Mouse (Mus musculus): ENCODE measurements around the gene Rab11fip3. TPM values are rescaled to one million over a fixed set of nuclear protein-coding genes. Genes with fewer than 3 reads are reported as not detected.

The Rab11fip3 gene
- total RNA-seq, 1 experiment from 2014 or later, result 2.2 TPM

- ATAC-seq (replicated peaks; ENCODE audit: low read depth, poor library complexity, severe bottlenecking), result no peak
Observed at GRCm38 (mm10) chr17:25962413-25962905, 106.9 kb downstream of the Rab11fip3 start.

DNA sequence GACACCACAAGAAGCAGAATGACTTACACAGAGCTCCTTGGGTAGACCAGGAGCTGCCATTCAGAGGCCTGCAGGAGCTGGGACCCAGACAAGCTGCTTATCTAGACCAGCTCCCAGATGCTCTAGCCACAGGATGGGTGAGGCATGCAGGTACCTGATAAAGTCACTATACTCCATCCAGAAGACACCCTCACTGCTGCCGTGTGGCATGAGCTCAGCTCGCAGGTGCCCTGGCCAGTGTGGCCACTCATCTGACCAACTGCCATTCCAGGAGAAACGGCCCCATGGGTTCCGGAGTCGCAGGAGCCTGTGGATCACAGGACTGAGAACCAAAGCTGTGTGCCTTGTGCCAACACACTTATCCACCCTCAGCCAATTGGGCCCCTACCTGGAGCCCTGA, 107.8 kb downstream of the Rab11fip3 start:
- ATAC-seq (replicated peaks; ENCODE audit: low read depth, poor library complexity, severe bottlenecking), result peak; percentile 61

DNA sequence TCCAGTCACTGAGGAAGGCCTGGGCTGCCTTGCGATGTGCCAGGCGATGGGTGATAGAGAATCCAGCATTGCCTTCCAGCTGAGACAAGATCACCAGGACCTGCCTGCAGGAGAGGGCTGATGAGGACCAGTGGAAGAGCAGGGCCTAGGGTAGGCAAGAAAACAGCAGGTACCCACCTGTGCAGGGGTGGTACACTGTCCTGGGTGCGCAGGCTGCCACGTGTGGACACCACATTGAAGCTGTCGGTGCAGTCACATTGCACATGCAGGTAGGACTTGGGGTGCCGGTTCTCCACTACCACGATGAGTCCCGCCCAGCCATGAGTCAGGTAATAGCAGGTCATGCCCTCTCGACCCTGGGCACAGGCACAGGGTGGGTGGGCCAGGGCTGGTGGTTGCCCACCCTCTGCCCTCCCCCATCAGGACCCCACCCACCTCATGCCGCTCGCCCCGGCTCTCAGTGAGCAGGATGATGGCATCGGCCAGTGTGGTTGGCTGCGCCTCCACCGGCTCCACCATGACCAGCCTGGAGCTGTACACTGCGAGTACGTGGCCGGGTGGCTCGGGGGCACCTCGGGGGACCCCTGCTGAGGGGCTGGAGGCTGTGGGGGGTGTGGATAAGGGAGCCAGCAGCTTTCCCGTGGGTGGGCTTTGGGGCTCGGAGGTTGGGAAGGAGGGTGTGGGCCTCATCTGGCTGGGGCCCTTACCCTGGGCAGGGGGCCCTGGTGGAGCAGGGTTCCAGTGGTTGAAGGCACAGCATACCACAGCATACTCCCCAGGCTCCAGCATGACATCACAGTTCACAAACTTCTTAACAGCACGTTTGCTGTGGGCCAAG, 109.5 kb downstream of the Rab11fip3 start:
- no peak for ATAC-seq (replicated peaks; ENCODE audit: low read depth, poor library complexity, severe bottlenecking)

GRCm38 (mm10) chr17:25958771-25959494, 110.4 kb downstream of the Rab11fip3 start:
- no peak for ATAC-seq (replicated peaks; ENCODE audit: low read depth, poor library complexity, severe bottlenecking)

DNA sequence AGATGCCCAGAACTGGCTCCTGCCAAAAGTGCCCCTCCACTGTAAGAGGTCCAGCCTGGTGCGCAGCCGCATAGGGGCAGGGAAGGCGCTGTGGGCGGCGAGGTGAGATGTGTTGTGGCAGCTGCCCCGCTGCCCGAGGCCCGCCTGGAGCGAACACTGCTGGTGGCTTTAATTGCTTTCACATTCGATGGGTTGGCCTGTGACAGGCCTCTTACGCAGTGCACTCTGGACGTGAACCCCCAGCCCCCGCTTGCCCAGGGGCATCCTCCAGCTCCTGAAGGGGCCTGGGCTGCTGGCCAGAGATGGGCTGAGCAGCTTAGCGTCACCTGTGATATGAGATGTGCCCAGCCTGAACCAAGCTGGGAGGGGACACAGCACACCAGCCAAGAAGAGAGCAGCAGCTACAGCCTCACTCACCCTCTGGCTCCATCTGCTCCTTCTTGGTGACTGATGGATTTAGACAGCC, 111.7 kb downstream of the Rab11fip3 start:
- ATAC-seq (replicated peaks; ENCODE audit: low read depth, poor library complexity, severe bottlenecking), result no peak

- ATAC-seq (replicated peaks; ENCODE audit: low read depth, poor library complexity, severe bottlenecking), result no peak
Observed at GRCm38 (mm10) chr17:25956631-25957030, 112.7 kb downstream of the Rab11fip3 start.

DNA sequence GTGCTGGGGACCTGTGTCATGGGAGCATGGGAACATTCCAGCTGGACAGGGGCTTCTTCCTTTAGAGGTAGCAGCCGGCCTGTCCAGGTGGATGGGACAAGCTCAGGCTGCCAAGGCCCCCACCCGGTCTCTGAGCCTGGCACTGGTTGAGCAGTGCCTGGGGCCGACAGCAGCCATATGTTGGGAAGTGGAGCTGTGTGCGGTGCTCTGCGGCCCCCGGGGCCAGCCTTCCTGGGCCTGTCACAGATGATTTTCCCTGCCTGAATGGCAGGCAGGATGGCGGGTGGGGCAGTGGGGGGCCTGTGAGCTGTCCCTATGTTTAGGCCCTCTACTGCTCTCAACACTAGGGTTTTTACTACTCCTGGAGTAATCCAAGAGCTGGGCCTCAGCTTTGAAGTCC, 113.2 kb downstream of the Rab11fip3 start:
- no peak for ATAC-seq (replicated peaks; ENCODE audit: low read depth, poor library complexity, severe bottlenecking)

GRCm38 (mm10) chr17:25955736-25956135, 113.6 kb downstream of the Rab11fip3 start:
- ATAC-seq (replicated peaks; ENCODE audit: low read depth, poor library complexity, severe bottlenecking), result no peak

- no peak for ATAC-seq (replicated peaks; ENCODE audit: low read depth, poor library complexity, severe bottlenecking)
Observed at GRCm38 (mm10) chr17:25954671-25955070, 114.7 kb downstream of the Rab11fip3 start.

DNA sequence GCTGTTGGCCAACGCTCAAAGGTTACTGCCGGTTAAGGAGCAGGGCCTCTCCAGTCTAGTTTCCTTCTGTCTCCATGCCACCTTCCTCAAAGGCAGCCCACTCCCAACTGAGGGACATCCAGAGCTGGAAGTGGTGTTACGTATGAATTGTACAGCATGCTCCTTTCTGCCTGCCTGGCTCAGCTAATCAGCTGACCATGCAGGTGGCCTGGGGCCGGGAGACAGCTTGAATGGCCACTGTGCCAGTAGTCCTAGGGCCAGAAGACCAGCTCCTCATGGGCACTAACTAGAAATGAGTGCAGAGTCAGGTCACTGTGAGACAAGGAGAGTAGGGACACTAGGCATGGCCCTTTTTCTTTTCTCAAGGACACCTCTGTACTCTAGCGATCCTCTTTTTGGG, 116.2 kb downstream of the Rab11fip3 start:
- no peak for ATAC-seq (replicated peaks; ENCODE audit: low read depth, poor library complexity, severe bottlenecking)

DNA sequence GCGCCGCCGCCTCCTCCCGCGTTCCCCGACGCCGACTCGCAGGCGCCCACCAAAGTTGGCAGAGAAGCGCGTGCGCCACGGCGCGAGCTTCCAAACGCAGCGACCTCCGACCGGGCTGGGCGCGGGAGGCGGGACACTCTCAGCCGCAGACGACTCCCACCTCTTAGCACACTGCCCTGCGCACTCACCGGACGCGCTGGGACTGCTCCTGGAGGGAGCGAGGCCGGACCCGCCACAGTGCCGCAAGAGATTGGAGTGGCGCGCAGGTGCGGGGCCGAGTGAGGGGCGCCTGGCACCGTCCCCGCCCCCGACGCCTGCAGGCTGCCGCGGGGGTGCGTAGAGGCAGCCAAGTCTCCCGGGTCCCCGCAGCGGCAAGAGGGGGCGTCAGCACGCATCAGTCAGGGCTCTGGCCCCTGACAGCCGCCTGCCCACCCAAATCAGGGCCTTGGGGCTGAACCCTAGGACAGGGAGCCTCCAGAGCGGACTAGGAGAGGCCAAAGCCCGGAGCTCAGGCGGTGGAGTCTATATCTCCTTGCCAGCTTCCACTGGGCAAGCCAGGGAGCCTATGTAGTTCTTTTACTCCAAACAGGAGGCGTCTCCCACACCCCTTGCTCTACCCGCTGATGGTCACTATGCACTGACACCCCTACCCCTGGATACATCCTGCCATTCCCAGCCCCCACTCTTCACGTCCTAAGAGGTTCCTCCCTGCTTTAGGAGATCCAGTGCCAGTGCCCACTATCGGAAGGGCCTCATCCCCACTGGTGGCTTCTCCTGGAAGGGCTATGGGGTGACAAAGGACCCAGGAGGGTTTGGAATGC, 117.3 kb downstream of the Rab11fip3 start, which contains the start of gene A930017K11Rik:
Gene A930017K11Rik (minus strand): TSS at position 763 of the 821 bp plus-strand sequence.
- ATAC-seq (replicated peaks; ENCODE audit: low read depth, poor library complexity, severe bottlenecking), result no peak

DNA sequence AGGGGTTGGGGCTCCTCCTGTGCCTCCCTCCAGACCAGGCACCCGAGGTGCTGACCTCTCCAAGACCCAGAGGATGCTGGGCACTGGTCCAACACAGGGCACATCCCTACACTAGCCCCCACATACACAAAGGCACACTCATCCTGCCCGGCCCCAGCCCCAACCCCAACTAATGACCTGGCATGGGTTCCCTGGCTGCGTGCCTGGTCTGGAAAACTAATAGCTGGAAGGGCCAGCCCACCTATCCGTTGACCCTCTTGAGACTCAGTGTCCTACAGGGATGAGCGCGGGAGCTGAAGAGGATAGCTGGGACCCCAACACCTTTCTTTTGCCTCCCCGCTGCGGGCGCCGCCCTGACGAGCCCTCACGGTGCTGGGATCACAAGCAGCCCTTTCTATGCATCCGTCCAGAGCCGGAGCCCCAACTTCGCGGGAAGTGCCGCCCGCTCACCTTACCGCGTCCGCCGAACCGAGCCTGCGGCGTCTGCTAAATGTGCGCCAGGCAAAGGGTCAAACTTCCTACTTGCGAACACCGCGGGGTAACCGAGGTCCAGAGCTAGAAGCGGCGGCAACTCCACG, 118.0 kb downstream of the Rab11fip3 start:
- ATAC-seq (replicated peaks; ENCODE audit: low read depth, poor library complexity, severe bottlenecking), result no peak

DNA sequence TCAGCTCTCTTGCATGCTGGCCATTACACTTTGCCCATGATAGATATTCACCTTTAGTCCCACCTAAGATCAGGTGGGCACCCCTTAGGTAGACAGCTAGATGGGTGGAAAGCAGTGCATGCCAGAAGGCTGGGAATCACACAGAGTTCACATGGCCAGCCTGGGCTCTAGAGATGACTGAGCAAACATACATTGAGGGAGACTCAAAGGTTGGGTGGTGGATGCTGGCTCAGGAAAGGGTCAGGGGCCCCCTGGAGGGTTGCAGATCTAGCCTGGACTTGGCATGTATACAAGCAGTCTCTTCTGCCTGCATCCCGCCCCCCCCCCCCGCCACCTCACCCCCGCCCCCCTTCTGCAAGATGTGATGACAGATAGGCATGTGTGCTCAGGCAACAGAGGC, 118.6 kb downstream of the Rab11fip3 start:
- ATAC-seq (replicated peaks; ENCODE audit: low read depth, poor library complexity, severe bottlenecking), result no peak

GRCm38 (mm10) chr17:25949981-25950380, 119.4 kb downstream of the Rab11fip3 start:
- no peak for ATAC-seq (replicated peaks; ENCODE audit: low read depth, poor library complexity, severe bottlenecking)

DNA sequence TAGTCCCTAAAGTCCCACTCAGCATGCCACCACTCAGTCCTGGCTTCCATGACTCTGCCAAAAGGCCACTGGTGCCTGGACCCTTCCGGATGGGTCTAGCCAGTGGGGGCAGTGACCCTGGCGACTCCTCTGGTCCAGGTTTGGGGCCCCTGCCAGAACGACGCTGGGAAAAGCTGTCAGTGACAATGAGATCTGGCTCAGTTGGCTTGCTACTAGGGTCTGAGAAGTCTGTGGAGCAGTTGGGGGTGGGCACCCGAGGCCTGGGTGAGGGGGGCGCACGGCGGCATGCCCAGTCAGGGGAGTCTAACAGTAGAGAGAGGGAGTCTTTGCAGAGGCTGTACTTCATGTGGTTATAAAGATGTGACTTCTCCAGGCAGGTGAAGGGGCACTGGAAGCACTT, 121.3 kb downstream of the Rab11fip3 start:
- no peak for ATAC-seq (replicated peaks; ENCODE audit: low read depth, poor library complexity, severe bottlenecking)

DNA sequence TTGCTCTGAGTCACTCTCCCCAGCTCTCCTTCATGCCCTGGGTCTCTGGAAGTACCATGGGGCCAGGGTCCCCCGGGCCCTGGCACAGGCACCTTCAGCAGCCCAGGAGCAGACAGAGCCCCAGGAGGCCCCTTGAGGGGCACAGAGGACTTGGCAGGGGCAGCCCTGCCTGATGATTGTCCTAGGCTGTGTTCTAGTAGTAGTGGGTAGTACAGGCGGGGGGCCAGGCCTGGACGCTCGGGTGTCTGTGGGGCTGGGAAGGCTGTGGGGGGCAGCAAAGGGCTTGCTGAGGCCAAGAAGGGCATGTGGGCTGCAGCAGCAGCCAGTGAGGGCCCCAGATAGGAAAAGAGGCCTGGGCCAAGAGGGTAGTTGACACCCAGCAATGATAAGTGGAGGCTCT, 121.8 kb downstream of the Rab11fip3 start:
- no peak for ATAC-seq (replicated peaks; ENCODE audit: low read depth, poor library complexity, severe bottlenecking)

GRCm38 (mm10) chr17:25946891-25947290, 122.5 kb downstream of the Rab11fip3 start:
- no peak for ATAC-seq (replicated peaks; ENCODE audit: low read depth, poor library complexity, severe bottlenecking)

- ATAC-seq (replicated peaks; ENCODE audit: low read depth, poor library complexity, severe bottlenecking), result no peak
Observed at GRCm38 (mm10) chr17:25946349-25946748, 123.0 kb downstream of the Rab11fip3 start.

- ATAC-seq (replicated peaks; ENCODE audit: low read depth, poor library complexity, severe bottlenecking), result no peak
Observed at GRCm38 (mm10) chr17:25945517-25946155, 123.7 kb downstream of the Rab11fip3 start.

All from common myeloid progenitor, adult 5-6 weeks (primary cell).